Mouse (Mus musculus): ENCODE measurements around the gene Neurl4. TPM values are rescaled to one million over a fixed set of nuclear protein-coding genes. Genes with fewer than 3 reads are reported as not detected.
"Not testable (repeated sequence)": the region's sequence is repeated elsewhere in the genome, so short reads cannot be mapped to it uniquely, and the experiment has no call there.

The Neurl4 gene
- total RNA-seq, 2 experiments from 2014 or later = 31.2 to 31.8 TPM

GRCm38 (mm10) chr11:69953267-69953915 is 52.5 kb downstream of the Neurl4 start:
- no peak for DNase-seq

GRCm38 (mm10) chr11:69955618-69956017 is 54.7 kb downstream of the Neurl4 start:
- DNase-seq = not testable (repeated sequence)

GRCm38 (mm10) chr11:69956218-69956617 is 55.3 kb downstream of the Neurl4 start:
- DNase-seq = no peak

GRCm38 (mm10) chr11:69960616-69961015 is 59.7 kb downstream of the Neurl4 start:
- DNase-seq = no peak

- no peak for DNase-seq
Measured at GRCm38 (mm10) chr11:69961841-69962240, 61.0 kb downstream of the Neurl4 start.

Small RNA genes lying within 50 kb of the gene (microRNA-seq; reads per million reads assigned to microRNA genes)
- 0 reads per million in 2 experiments for gene Mir6924

Other genes with a start within 250 kb of the Neurl4 start
- gene Sox15, start 245.8 kb upstream of the Neurl4 start, total RNA-seq (2021) = under 1 TPM in 1 of 2 experiments, not detected in 1; 0.32 TPM
- gene Mpdu1, start 238.4 kb upstream of the Neurl4 start, total RNA-seq (2021) = 10 to 100 TPM; 21.1 to 21.3 TPM
- 10 to 100 TPM in 1 of 2 experiments, 1 to 10 TPM in 1; 6.1 to 14.1 TPM for gene Cd68, start 234.9 kb upstream of the Neurl4 start, total RNA-seq (2021)
- 100 to 1,000 TPM; 216 to 234 TPM for gene Eif4a1, start 228.6 kb upstream of the Neurl4 start, total RNA-seq (2021)
- gene Senp3, start 219.0 kb upstream of the Neurl4 start, total RNA-seq (2021) = 10 to 100 TPM; 29.5 to 36.0 TPM
- 1 to 10 TPM; 1.6 to 2.1 TPM for gene Tnfsf13, start 215.3 kb upstream of the Neurl4 start, total RNA-seq (2021)
- gene Tnfsf12, start 205.2 kb upstream of the Neurl4 start, total RNA-seq (2021) = 10 to 100 TPM; 15.9 to 17.6 TPM
- 1 to 10 TPM; 2.9 to 4.5 TPM for gene Tnfsfm13, start 205.0 kb upstream of the Neurl4 start, total RNA-seq (2021)
- gene Polr2a, start 142.4 kb upstream of the Neurl4 start, total RNA-seq (2021) = 10 to 100 TPM; 45.9 to 49.4 TPM
- gene Slc35g3, start 139.1 kb upstream of the Neurl4 start, total RNA-seq (2021) = not detected
- gene Zbtb4, start 135.2 kb upstream of the Neurl4 start, total RNA-seq (2021) = 10 to 100 TPM; 21.0 to 29.3 TPM
- gene Chrnb1, start 105.1 kb upstream of the Neurl4 start, total RNA-seq (2021) = 100 to 1,000 TPM; 105 to 124 TPM
- gene Fgf11, start 99.2 kb upstream of the Neurl4 start, total RNA-seq (2021) = 10 to 100 TPM; 10.5 to 12.2 TPM
- gene Tmem102, start 95.4 kb upstream of the Neurl4 start, total RNA-seq (2021) = not detected
- gene Gm39566, start 85.8 kb upstream of the Neurl4 start, total RNA-seq (2021) = not detected
- not detected for gene Spem2, start 82.6 kb upstream of the Neurl4 start, total RNA-seq (2021)
- not detected for gene Spem1, start 78.9 kb upstream of the Neurl4 start, total RNA-seq (2021)
- 10 to 100 TPM; 10.3 to 15.9 TPM for gene Nlgn2, start 63.3 kb upstream of the Neurl4 start, total RNA-seq (2021)
- gene Tmem256, start 62.6 kb upstream of the Neurl4 start, total RNA-seq (2021) = 100 to 1,000 TPM; 121 to 122 TPM
- 10 to 100 TPM; 25.4 to 27.9 TPM for gene Plscr3, start 54.7 kb upstream of the Neurl4 start, total RNA-seq (2021)
- under 1 TPM; 0.11 to 0.31 TPM for gene Tnk1, start 42.3 kb upstream of the Neurl4 start, total RNA-seq (2021)
- gene Tmem95, start 23.1 kb upstream of the Neurl4 start, total RNA-seq (2021) = not detected
- gene Kctd11, start 19.7 kb upstream of the Neurl4 start, total RNA-seq (2021) = 1 to 10 TPM; 2.3 to 3.7 TPM
- 1 to 10 TPM in 1 of 2 experiments, under 1 TPM in 1; 0.42 to 1.0 TPM for gene Acap1, start 5.5 kb upstream of the Neurl4 start, total RNA-seq (2021)
- gene 2810408A11Rik, start 85 bp upstream of the Neurl4 start, total RNA-seq (2021) = 1 to 10 TPM; 1.8 to 2.4 TPM
- gene Gps2, start 12.8 kb downstream of the Neurl4 start, total RNA-seq (2021) = 10 to 100 TPM; 29.0 to 31.3 TPM
- 100 to 1,000 TPM; 600 to 663 TPM for gene Eif5a, start 20.9 kb downstream of the Neurl4 start, total RNA-seq (2021)
- gene Ybx2, start 34.7 kb downstream of the Neurl4 start, total RNA-seq (2021) = 1 to 10 TPM; 2.7 to 4.1 TPM
- gene Slc2a4, start 47.1 kb downstream of the Neurl4 start, total RNA-seq (2021) = 100 to 1,000 TPM; 128 to 165 TPM
- under 1 TPM in 1 of 2 experiments, not detected in 1; 0.38 TPM for gene Cldn7, start 63.7 kb downstream of the Neurl4 start, total RNA-seq (2021)
- gene Ctdnep1, start 80.1 kb downstream of the Neurl4 start, total RNA-seq (2021) = 100 to 1,000 TPM; 237 to 249 TPM
- 10 to 100 TPM; 46.9 to 53.2 TPM for gene Elp5, start 81.4 kb downstream of the Neurl4 start, total RNA-seq (2021)
- gene Gabarap, start 90.1 kb downstream of the Neurl4 start, total RNA-seq (2021) = 100 to 1,000 TPM; 195 to 228 TPM
- gene Phf23, start 94.7 kb downstream of the Neurl4 start, total RNA-seq (2021) = 10 to 100 TPM; 22.2 to 28.9 TPM
- gene Dvl2, start 99.5 kb downstream of the Neurl4 start, total RNA-seq (2021) = 10 to 100 TPM in 1 of 2 experiments, 1 to 10 TPM in 1; 8.2 to 14.7 TPM
- 100 to 1,000 TPM; 217 to 254 TPM for gene Acadvl, start 114.3 kb downstream of the Neurl4 start, total RNA-seq (2021)
- 10 to 100 TPM; 16.5 to 28.7 TPM for gene Dlg4, start 115.9 kb downstream of the Neurl4 start, total RNA-seq (2021)
- gene Asgr1, start 153.0 kb downstream of the Neurl4 start, total RNA-seq (2021) = under 1 TPM in 1 of 2 experiments, not detected in 1; 0.29 TPM
- gene Asgr2, start 191.6 kb downstream of the Neurl4 start, total RNA-seq (2021) = under 1 TPM in 1 of 2 experiments, not detected in 1; 0.32 TPM
- 1 to 10 TPM; 3.2 to 4.0 TPM for gene Mgl2, start 229.3 kb downstream of the Neurl4 start, total RNA-seq (2021)

Data from gastrocnemius, postnatal 10 days (tissue).